Mouse (Mus musculus) spleen, adult 2 months (tissue): ENCODE data around the gene D7Ertd443e.

Experiments
- CTCF ChIP-seq: fragments of 200-500 bp; IDR thresholded peaks from 2 replicates; pipeline ENCODE4 v1.5.1; 2011; ENCODE audit warnings: mild to moderate bottlenecking, inconsistent platforms; ENCODE audit not compliant: insufficient read depth, insufficient read length, insufficient replicate concordance; ENCODE audit errors: extremely low read depth
- POLR2A ChIP-seq: fragments of 200-500 bp; IDR thresholded peaks from 2 replicates; pipeline ENCODE4 v1.6.1; 2011; ENCODE audit warnings: low read depth, low read length, inconsistent platforms

- TF ChIP-seq POLR2A (no peak), CTCF (no peak)
Observed at GRCm38 (mm10) chr7:134229899-134230298, 155.6 kb downstream of the D7Ertd443e start.
